Mouse (Mus musculus): ENCODE data around the gene Pcare.

The Pcare gene

GRCm38 (mm10) chr17:71721019-71721418, 31.7 kb downstream of the Pcare start:
- DNase-seq = no peak

GRCm38 (mm10) chr17:71720434-71720833, 32.3 kb downstream of the Pcare start:
- peak; percentile 72 to 79 for DNase-seq

GRCm38 (mm10) chr17:71717881-71718625, 34.6 kb downstream of the Pcare start:
- DNase-seq = no peak

- no peak for DNase-seq
These were observed 37.7 kb downstream of the Pcare start for GRCm38 (mm10) chr17:71715034-71715433.

GRCm38 (mm10) chr17:71712279-71712678, 40.4 kb downstream of the Pcare start:
- DNase-seq = peak in 1 of 2 experiments; percentile 26

DNA sequence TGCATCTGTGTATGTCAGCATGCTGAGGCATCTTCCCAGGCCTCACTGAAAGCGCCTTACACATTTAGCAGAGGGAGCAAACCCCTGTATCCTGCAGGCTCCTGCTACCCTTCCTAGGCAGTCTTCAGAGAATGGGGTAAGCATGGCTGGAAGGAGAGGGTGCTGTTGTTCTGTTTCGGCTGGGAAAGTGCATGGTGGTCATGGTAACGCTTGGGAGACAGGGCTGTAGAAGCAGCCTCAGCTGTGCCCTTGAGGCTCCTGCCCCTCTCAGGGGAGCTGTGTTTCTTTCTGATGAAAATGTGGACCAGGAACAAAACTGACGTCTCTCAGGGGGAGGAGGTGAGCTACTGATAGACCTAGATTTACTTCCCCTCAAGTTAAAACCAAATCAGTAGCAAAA, 45.0 kb downstream of the Pcare start:
- no peak for DNase-seq

DNA sequence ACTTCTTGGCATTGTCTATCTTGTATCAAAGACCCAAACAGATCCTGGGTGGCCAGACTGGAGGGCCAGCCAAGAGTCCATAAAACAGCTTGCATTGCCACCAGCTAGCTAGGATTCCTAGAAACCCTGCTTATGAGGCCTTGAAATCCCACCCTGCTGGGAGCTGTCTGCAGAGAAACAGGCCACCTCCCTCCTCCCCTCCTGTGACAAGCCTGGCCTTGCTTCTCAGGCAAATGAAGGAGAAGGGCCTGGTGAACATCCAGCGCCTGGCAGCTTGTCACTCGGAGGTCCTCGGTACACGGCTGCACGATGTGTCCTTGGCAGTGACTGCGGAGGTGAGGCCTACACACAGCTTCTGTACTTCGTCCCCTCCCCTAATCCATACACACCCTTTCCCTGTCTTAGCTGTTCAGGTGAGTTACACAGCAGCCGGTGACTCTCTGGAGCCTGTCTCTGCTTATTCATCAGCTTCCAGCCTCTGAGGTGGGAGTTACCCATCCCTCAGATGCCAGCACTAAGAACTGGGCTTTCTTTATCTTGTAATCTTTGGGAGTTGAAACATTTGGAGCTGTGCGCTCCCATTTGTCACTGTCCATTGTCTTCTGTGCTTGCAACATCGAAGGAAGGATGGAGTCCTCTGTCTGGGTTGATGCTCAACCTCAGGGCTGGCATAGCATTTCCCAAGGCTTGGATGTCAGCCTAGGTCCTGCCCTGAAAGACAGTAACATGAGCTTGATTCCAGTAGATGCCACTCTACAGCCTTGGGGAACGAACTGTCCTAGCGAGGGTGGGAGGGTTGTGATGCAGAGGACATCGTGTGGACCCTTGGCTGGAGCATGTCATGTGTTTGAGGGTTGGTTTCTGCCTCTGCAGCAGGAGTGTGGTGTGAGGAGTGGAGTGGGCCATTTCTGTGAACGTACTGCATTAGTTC, 46.9 kb downstream of the Pcare start:
- DNase-seq = no peak

- no peak for DNase-seq
These were observed 47.6 kb downstream of the Pcare start for GRCm38 (mm10) chr17:71705113-71705512.

GRCm38 (mm10) chr17:71698619-71698956, 54.1 kb downstream of the Pcare start:
- DNase-seq = no peak

- peak in 1 of 2 experiments; percentile 46 for DNase-seq
These were observed 54.6 kb downstream of the Pcare start for GRCm38 (mm10) chr17:71697896-71698618.

GRCm38 (mm10) chr17:71696396-71696795, 56.3 kb downstream of the Pcare start:
- no peak for DNase-seq

- DNase-seq = no peak
These were observed 56.9 kb downstream of the Pcare start for GRCm38 (mm10) chr17:71695716-71696315.

- DNase-seq = no peak
These were observed 57.5 kb downstream of the Pcare start for GRCm38 (mm10) chr17:71695151-71695550.

- DNase-seq = peak in 1 of 2 experiments; percentile 43
These were observed 58.9 kb downstream of the Pcare start for GRCm38 (mm10) chr17:71693780-71694179.
